Mouse (Mus musculus) C2C12 (cell line): ENCODE data around the gene Fam161a.

Source experiments
- CEBPB ChIP-seq: IDR thresholded peaks from one replicate; pipeline ENCODE4 v1.6.1; 2011; ENCODE audit warnings: low read depth, mild to moderate bottlenecking, control low read depth, moderate library complexity
- CTCF ChIP-seq: IDR thresholded peaks from one replicate; pipeline ENCODE4 v1.5.1; 2011; ENCODE audit not compliant: control insufficient read depth, insufficient read depth, insufficient read length
- USF1 ChIP-seq: IDR thresholded peaks from one replicate; pipeline ENCODE4 v1.6.1; 2011; ENCODE audit warnings: low read depth, mild to moderate bottlenecking, control low read depth, moderate library complexity

DNA sequence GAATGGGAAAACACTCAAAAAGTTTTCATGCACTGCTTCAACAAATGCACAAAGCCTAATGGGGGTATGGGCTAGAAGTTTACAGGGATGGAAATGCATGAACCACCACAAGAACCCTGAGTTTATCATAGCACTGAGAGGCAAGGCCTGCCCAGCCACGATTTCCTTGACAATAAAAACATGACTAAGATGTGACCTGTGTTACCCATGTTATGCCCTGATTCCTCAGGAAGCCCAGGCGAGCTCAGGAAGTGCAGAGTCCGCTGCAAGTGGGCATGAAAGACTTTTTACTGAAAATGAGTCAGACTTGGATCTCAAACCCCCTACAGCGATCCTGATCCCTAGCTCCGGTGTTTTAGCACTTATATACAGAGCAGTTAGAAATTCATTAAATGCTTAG is 39.9 kb downstream of the Fam161a start:
- no peak for TF ChIP-seq CTCF
- no peak for TF ChIP-seq USF1
- no peak for TF ChIP-seq CEBPB
